Mouse (Mus musculus) right cerebral cortex, adult 18-20 months (tissue): ENCODE data around the gene Cbr1.
"Not testable (repeated sequence)": the region's sequence is repeated elsewhere in the genome, so short reads cannot be mapped to it uniquely, and the experiment has no call there.

Experiments used
- DNase-seq: peaks from one replicate; pipeline ENCODE4 v3.0.0; 2022; ENCODE audit warnings: mixed read lengths

The Cbr1 gene

GRCm38 (mm10) chr16:93599461-93599860 is 6.2 kb upstream of the Cbr1 start:
- no peak for DNase-seq

GRCm38 (mm10) chr16:93603439-93604212 is 2.0 kb upstream of the Cbr1 start, which contains the start of gene Setd4:
Gene Setd4, minus strand, starts transcription at chr16:93604063.
- peak; percentile 95 for DNase-seq

- peak; percentile 63 for DNase-seq
Measured at GRCm38 (mm10) chr16:93604481-93604969, 1.1 kb upstream of the Cbr1 start.

- DNase-seq, result no peak
Measured at GRCm38 (mm10) chr16:93606146-93606545, 493 bp downstream of the Cbr1 start.

- DNase-seq, result peak; percentile 84
Measured at GRCm38 (mm10) chr16:93607669-93608101, 2.0 kb downstream of the Cbr1 start.

- DNase-seq, result no peak
Measured at GRCm38 (mm10) chr16:93608731-93609130, 3.1 kb downstream of the Cbr1 start.

GRCm38 (mm10) chr16:93609796-93610195 is 4.1 kb downstream of the Cbr1 start:
- no peak for DNase-seq

- DNase-seq, result no peak
Measured at GRCm38 (mm10) chr16:93610961-93611360, 5.3 kb downstream of the Cbr1 start.

- DNase-seq, result peak; percentile 57
Measured at GRCm38 (mm10) chr16:93615118-93615870, 9.6 kb downstream of the Cbr1 start.

GRCm38 (mm10) chr16:93623759-93624158 is 18.1 kb downstream of the Cbr1 start:
- not testable (repeated sequence) for DNase-seq

- DNase-seq, result no peak
Measured at GRCm38 (mm10) chr16:93624671-93625070, 19.0 kb downstream of the Cbr1 start.

GRCm38 (mm10) chr16:93626745-93627144 is 21.1 kb downstream of the Cbr1 start:
- peak; percentile 35 for DNase-seq

GRCm38 (mm10) chr16:93627761-93628400 is 22.2 kb downstream of the Cbr1 start, which contains the start of gene Gm5678:
Gene Gm5678, plus strand, starts transcription at chr16:93628097.
- peak; percentile 69 for DNase-seq

GRCm38 (mm10) chr16:93644006-93644405 is 38.4 kb downstream of the Cbr1 start:
- no peak for DNase-seq

GRCm38 (mm10) chr16:93648441-93649183 is 43.0 kb downstream of the Cbr1 start:
- DNase-seq, result no peak
